Mouse (Mus musculus): ENCODE results near the gene Gm49369. TPM values are rescaled to one million over a fixed set of nuclear protein-coding genes. Genes with fewer than 3 reads are reported as not detected.

Gene Gm49369
- polyA plus RNA-seq, 1 experiment: 0.31 TPM

DNA sequence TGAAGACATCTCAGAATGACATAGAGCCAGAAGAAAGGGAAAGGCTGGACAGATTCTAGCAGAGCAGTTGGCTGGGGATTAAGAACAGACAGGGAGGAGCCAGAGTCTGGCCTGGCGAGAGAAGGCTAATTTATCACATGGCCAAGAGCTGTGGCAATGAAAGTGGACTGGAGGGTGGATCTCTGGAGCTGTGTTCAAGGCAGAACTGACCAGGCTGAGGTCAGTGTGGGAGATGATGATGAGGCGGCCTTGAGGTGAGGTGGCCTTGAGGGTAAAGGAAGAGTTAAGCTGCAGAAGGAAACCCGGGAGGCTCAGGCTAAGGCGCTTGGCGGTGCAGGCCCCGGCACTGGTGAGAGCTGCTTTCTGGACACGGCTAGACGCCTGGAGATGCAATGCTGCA is 23.3 kb downstream of the Gm49369 start:
- Histone ChIP-seq H3K4me3 (no peak overlapping the region), H3K4me2 (ENCODE audit: low read depth) (no peak overlapping the region), H3K79me2 (ENCODE audit: control insufficient read depth, insufficient read depth) (no peaks in the 10 kb centered on the region), H3K36me3 (ENCODE audit: control insufficient read depth, insufficient read depth) (no peaks in the 10 kb centered on the region), H3ac (ENCODE audit: control insufficient read depth, insufficient read length) (no peak overlapping the region), H3K27me3 (ENCODE audit: control insufficient read depth, insufficient read depth, insufficient read length) (no peaks in the 10 kb centered on the region)
- no peak for TF ChIP-seq USF1 (IDR thresholded peaks at IDR 0.05; ENCODE audit: low read depth)
- no peak for TF ChIP-seq MYOG (IDR thresholded peaks at IDR 0.05; ENCODE audit: control insufficient read depth in 1 of 3, insufficient read depth in 1 of 3, insufficient read length in 2 of 3, low read depth in 2 of 3)
- no peak for TF ChIP-seq E2F4 (IDR thresholded peaks at IDR 0.05; ENCODE audit: insufficient read depth)
- TF ChIP-seq MAX (IDR thresholded peaks at IDR 0.05; ENCODE audit: low read depth): no peak
- TF ChIP-seq SRF (IDR thresholded peaks at IDR 0.05; ENCODE audit: control insufficient read depth, insufficient read length, low read depth): no peak
- no peak for TF ChIP-seq TCF12 (IDR thresholded peaks at IDR 0.05; ENCODE audit: insufficient read depth, poor library complexity, severe bottlenecking)

DNA sequence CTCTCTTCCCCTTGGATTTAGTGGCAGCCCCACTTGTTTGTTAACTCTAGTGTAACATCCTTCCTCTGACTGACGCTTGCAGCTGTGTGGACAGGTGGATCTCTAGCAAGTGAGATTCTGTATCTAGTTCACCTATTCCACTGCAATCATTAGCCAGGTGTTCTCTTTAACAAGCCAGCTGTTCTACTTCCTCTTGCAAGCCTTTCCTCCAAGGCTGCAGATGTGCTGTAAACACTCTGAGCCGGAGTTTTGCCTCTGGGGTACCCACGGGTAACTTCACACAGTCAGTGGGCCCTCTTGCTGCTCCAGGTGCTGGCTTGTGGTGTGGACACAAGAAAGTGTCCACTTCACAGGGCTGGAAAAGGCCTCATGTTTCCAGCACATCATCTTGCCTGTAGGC is 24.9 kb downstream of the Gm49369 start:
- H3K27me3 ChIP-seq (ENCODE audit: control insufficient read depth, insufficient read depth, insufficient read length): no peaks in the 10 kb centered on the region

DNA sequence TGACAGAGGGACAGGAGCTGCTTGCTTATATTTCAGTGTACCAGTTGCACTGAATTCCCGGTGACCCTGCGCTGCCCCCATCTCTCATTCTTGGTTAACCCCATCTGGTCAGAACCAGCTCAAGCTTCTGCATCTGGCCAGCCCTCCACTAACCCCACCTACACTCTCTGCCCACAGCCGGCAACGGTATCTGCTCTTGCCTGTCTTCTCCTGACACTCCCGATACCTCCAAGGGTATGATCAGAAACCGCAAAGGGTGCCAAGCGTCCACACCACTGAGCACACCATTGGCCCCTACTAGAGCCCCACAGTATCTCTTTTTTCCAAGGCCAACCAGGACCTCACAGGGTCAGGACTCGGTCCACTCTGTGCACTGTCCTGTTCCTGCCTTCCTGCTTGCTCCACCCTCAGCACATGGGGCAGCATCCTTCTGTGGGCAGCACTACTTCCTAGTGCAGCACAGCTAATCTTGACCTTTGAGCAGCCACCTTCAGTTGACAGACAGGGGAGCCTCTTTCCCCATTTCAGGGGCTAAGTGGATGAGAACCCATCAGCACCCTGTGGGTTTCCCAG is 27.7 kb downstream of the Gm49369 start:
- TF ChIP-seq USF1 (IDR thresholded peaks at IDR 0.05; ENCODE audit: low read depth): no peak
- no peak for TF ChIP-seq REST (IDR thresholded peaks at IDR 0.05; ENCODE audit: insufficient read depth, insufficient read length)
- Histone ChIP-seq H3K27me3 (ENCODE audit: control insufficient read depth, insufficient read depth, insufficient read length) (no peaks in the 10 kb centered on the region), H3K4me2 (ENCODE audit: low read depth) (no peak overlapping the region), H3ac (ENCODE audit: control insufficient read depth, insufficient read length) (no peak overlapping the region), H3K79me2 (ENCODE audit: control insufficient read depth, insufficient read depth) (no peaks in the 10 kb centered on the region), H3K4me3 (no peak overlapping the region), H3K36me3 (ENCODE audit: control insufficient read depth, insufficient read depth) (no peaks in the 10 kb centered on the region)

More for the DNA sequence above, 24.9 kb downstream of the Gm49369 start:
- Histone ChIP-seq H3K4me3 (no peak overlapping the region), H3K36me3 (ENCODE audit: control insufficient read depth, insufficient read depth) (no peaks in the 10 kb centered on the region), H3ac (ENCODE audit: control insufficient read depth, insufficient read length) (no peak overlapping the region), H3K4me2 (ENCODE audit: low read depth) (no peak overlapping the region), H3K79me2 (ENCODE audit: control insufficient read depth, insufficient read depth) (no peaks in the 10 kb centered on the region)
- TF ChIP-seq MAX (IDR thresholded peaks at IDR 0.05; ENCODE audit: low read depth): no peak

DNA sequence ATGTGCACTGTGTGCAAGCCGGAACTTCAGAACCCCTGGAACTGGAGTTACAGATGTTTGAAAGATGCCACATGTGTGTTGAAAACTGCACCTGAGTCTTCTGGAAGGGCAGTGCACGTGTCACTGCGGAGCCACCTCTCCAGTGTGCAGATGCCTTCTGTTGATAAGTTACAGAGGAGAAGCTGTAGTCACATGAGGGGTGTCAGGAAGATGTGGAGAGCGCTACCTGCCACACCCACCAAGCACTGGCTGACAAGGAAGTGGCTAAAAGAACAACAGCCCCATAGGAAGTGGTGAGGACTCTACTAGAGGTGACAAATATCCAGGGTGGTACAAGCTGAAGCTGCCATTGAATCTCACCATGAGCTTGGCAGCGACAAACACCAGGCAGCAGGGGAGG is 28.6 kb downstream of the Gm49369 start:
- TF ChIP-seq POLR2AphosphoS2 (IDR thresholded peaks at IDR 0.05; ENCODE audit: insufficient read length, low read depth): no peak
- TF ChIP-seq MYOG (IDR thresholded peaks at IDR 0.05; ENCODE audit: control insufficient read depth in 1 of 3, insufficient read depth in 1 of 3, insufficient read length in 2 of 3, low read depth in 2 of 3): no peak
- TF ChIP-seq TCF3 (IDR thresholded peaks at IDR 0.05; ENCODE audit: insufficient read length, low read depth): no peak
- TF ChIP-seq CEBPB (IDR thresholded peaks at IDR 0.05; ENCODE audit: insufficient read depth, poor library complexity, severe bottlenecking): no peak

DNA sequence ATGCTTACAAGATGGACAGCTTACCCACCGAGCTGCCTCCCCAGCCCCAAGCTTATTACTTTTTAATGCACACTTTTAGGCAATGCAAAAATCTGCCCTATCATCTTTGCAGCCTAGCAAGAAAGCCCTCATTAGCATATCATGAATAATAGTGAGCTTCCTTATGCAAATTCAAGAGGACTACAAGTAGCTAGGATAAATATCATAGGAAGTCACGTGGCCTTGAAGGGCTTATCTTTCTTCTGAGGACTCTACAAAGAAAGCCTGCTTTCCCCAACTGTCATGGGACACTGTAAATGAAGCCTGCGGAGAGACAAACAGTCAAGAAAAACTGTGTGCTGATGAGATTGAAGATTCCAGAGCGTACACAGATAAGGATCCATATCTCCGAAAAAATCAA is 30.9 kb downstream of the Gm49369 start:
- Histone ChIP-seq H3ac (ENCODE audit: control insufficient read depth, insufficient read length) (no peak overlapping the region), H3K79me2 (ENCODE audit: control insufficient read depth, insufficient read depth) (no peaks in the 10 kb centered on the region), H3K4me2 (ENCODE audit: low read depth) (no peak overlapping the region), H3K27me3 (ENCODE audit: control insufficient read depth, insufficient read depth, insufficient read length) (no peaks in the 10 kb centered on the region), H3K4me3 (no peak overlapping the region), H3K36me3 (ENCODE audit: control insufficient read depth, insufficient read depth) (no peaks in the 10 kb centered on the region)
- TF ChIP-seq SRF (IDR thresholded peaks at IDR 0.05; ENCODE audit: control insufficient read depth, insufficient read length, low read depth) (no peak), USF1 (IDR thresholded peaks at IDR 0.05; ENCODE audit: low read depth) (no peak), MAX (IDR thresholded peaks at IDR 0.05; ENCODE audit: low read depth) (no peak), CEBPB (IDR thresholded peaks at IDR 0.05; ENCODE audit: insufficient read depth, poor library complexity, severe bottlenecking) (no peak), REST (IDR thresholded peaks at IDR 0.05; ENCODE audit: insufficient read depth, insufficient read length) (no peak), POLR2AphosphoS2 (IDR thresholded peaks at IDR 0.05; ENCODE audit: insufficient read length, low read depth) (no peak), TCF3 (IDR thresholded peaks at IDR 0.05; ENCODE audit: insufficient read length, low read depth) (no peak), POLR2A (IDR thresholded peaks at IDR 0.05; ENCODE audit: insufficient read length, low read depth) (no peak), MYOG (IDR thresholded peaks at IDR 0.05; ENCODE audit: control insufficient read depth in 1 of 3, insufficient read depth in 1 of 3, insufficient read length in 2 of 3, low read depth in 2 of 3) (no peak), TCF12 (IDR thresholded peaks at IDR 0.05; ENCODE audit: insufficient read depth, poor library complexity, severe bottlenecking) (no peak), MYOD1 (IDR thresholded peaks at IDR 0.05; ENCODE audit: control insufficient read depth in 1 of 3, insufficient read length in 2 of 3, low read depth in 2 of 3) (no peak), E2F4 (IDR thresholded peaks at IDR 0.05; ENCODE audit: insufficient read depth) (no peak)

More for the DNA sequence above, 28.6 kb downstream of the Gm49369 start:
- Histone ChIP-seq H3ac (ENCODE audit: control insufficient read depth, insufficient read length) (no peak overlapping the region), H3K4me2 (ENCODE audit: low read depth) (no peak overlapping the region), H3K36me3 (ENCODE audit: control insufficient read depth, insufficient read depth) (no peaks in the 10 kb centered on the region), H3K79me2 (ENCODE audit: control insufficient read depth, insufficient read depth) (no peaks in the 10 kb centered on the region), H3K27me3 (ENCODE audit: control insufficient read depth, insufficient read depth, insufficient read length) (no peaks in the 10 kb centered on the region), H3K4me3 (no peak overlapping the region)

All from myocyte (in vitro differentiated cells).